Mouse (Mus musculus) forebrain, embryonic 13.5 days (tissue): ENCODE data around the gene Gpr107. TPM values are rescaled to one million over a fixed set of nuclear protein-coding genes. Genes with fewer than 3 reads are reported as not detected.

Experiments
- ATAC-seq: fragments of 200-750 bp; cut with Nextera tagmentation; 2 replicates; pipeline ENCODE4 v1.8.0; 2017
- H3K27ac ChIP-seq: fragments of 300-500 bp; sonication (generic); 2 replicates; pipeline ENCODE4 v1.5.1; 2015; ENCODE audit warnings: inconsistent platforms, mild to moderate bottlenecking, moderate library complexity
- H3K27me3 ChIP-seq: fragments of 300-500 bp; sonication (generic); 2 replicates; pipeline ENCODE4 v1.6.1; 2015; ENCODE audit warnings: mild to moderate bottlenecking, inconsistent platforms
- H3K36me3 ChIP-seq: fragments of 300-500 bp; sonication (generic); 2 replicates; pipeline ENCODE4 v1.6.1; 2015; ENCODE audit warnings: mild to moderate bottlenecking, inconsistent platforms; ENCODE audit not compliant: poor library complexity, severe bottlenecking
- H3K4me1 ChIP-seq: fragments of 300-500 bp; sonication (generic); 2 replicates; pipeline ENCODE4 v1.6.1; 2015; ENCODE audit warnings: inconsistent platforms
- H3K4me2 ChIP-seq: fragments of 300-500 bp; sonication (generic); 2 replicates; pipeline ENCODE4 v1.6.1; 2015; ENCODE audit warnings: inconsistent platforms, mild to moderate bottlenecking, moderate library complexity
- H3K4me3 ChIP-seq: fragments of 300-500 bp; sonication (generic); 2 replicates; pipeline ENCODE4 v1.5.1; 2015; ENCODE audit warnings: mild to moderate bottlenecking, inconsistent platforms
- H3K9ac ChIP-seq: fragments of 300-500 bp; sonication (generic); 2 replicates; pipeline ENCODE4 v1.6.1; 2015; ENCODE audit warnings: mild to moderate bottlenecking, inconsistent platforms
- H3K9me3 ChIP-seq: fragments of 300-500 bp; sonication (generic); replicated peaks from 2 replicates; pipeline ENCODE4 v1.6.1; 2016; ENCODE audit warnings: inconsistent platforms
- WGBS: fragments of 180-500 bp; shearing (Covaris S2); methylation state at CpG from one replicate; pipeline ENCODE4 v1.1.7; 2015; 5-methylcytosine and 5-hydroxymethylcytosine counted together
- polyA plus RNA-seq: library from polyadenylated mRNA; unstranded; fragments of >200 nt; fragmentation: Nextera tagmentation; extraction: Ambion mirVana; gene quantifications from 2 replicates; pipeline ENCODE4 v1.2.1, GENCODE M21; 2015

Gpr107 gene
- polyA plus RNA-seq, 1 experiment from 2014 or later = 28.6 TPM

- Histone ChIP-seq H3K27ac (no peak overlapping the region), H3K4me3 (peak overlapping the region; percentile 39), H3K27me3 (no peaks in the 10 kb centered on the region), H3K4me2 (peak overlapping the region; percentile 82), H3K9me3 (no peaks in the 10 kb centered on the region), H3K36me3 (no peaks in the 10 kb centered on the region), H3K4me1 (peaks cover 79% of the 10 kb centered on the region), H3K9ac (peak overlapping the region; percentile 57; the same call in 1 of the 2 replicates)
- WGBS = 24% methylated on average over 9 of the region's 9 CpGs
- ATAC-seq = 0 out of 2 replicates have a peak, but pooled peaks have one; percentile 1
These were observed 107.3 kb downstream of the Gpr107 start for GRCm38 (mm10) chr2:31259367-31259920.

GRCm38 (mm10) chr2:31260549-31260948 is 108.4 kb downstream of the Gpr107 start:
- peaks cover 83% of the 10 kb centered on the region for H3K4me1 ChIP-seq

GRCm38 (mm10) chr2:31263039-31263461 is 110.9 kb downstream of the Gpr107 start:
- Histone ChIP-seq H3K4me3 (no peak overlapping the region), H3K4me1 (peaks cover 80% of the 10 kb centered on the region), H3K9me3 (no peaks in the 10 kb centered on the region), H3K27ac (peak overlapping the region; percentile 90), H3K27me3 (no peaks in the 10 kb centered on the region), H3K4me2 (no peak overlapping the region), H3K36me3 (peaks cover 7% of the 10 kb centered on the region; the same call in 1 of the 2 replicates), H3K9ac (peak overlapping the region; percentile 26; the same call in 1 of the 2 replicates)
- ATAC-seq = peak; percentile 14; the same call in 1 of the 2 replicates
- WGBS = 71% methylated on average over 8 of the region's 8 CpGs

More at GRCm38 (mm10) chr2:31260549-31260948, 108.4 kb downstream of the Gpr107 start:
- H3K9me3 ChIP-seq = no peaks in the 10 kb centered on the region
- ATAC-seq = no peak
- H3K4me3 ChIP-seq = no peak overlapping the region
- 84% methylated on average over 8 of the region's 8 CpGs for WGBS
- no peaks in the 10 kb centered on the region for H3K27me3 ChIP-seq
- no peaks in the 10 kb centered on the region for H3K36me3 ChIP-seq
- no peak overlapping the region for H3K27ac ChIP-seq
- no peak overlapping the region for H3K4me2 ChIP-seq
- no peak overlapping the region for H3K9ac ChIP-seq

DNA sequence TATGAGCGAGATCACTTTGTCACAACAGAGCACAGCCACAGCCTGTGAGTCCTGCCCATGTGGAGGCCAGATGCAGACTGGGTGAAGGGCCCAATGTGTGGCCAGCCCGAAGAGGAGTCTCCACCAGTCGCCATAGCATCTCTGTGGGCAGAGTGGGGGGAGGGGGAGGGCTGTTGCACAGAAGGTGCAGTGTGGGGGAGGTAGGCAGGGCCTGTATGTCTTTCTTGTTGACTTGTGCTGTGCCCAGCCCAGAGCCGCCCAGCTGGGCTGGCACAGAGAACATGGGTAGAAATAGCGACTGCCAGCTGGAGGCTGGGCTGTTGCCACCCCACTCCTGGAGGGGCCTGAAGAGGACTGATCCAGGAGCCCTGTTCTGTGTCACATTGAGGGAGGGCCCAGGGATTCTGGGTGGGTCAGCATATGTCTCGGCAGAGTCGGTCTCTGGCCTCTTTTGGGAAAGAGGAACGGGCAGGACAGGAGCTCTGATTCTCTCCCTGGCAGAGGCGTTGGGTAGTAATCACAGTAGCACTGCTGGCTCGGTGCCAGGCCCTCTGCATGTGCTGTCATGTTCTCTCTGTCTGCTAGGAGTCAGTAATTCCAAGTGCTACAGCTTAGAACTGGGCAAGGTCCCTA is 111.7 kb downstream of the Gpr107 start:
- WGBS = 30% methylated on average over 10 of the region's 10 CpGs
- peak overlapping the region; percentile 90 for H3K27ac ChIP-seq

DNA sequence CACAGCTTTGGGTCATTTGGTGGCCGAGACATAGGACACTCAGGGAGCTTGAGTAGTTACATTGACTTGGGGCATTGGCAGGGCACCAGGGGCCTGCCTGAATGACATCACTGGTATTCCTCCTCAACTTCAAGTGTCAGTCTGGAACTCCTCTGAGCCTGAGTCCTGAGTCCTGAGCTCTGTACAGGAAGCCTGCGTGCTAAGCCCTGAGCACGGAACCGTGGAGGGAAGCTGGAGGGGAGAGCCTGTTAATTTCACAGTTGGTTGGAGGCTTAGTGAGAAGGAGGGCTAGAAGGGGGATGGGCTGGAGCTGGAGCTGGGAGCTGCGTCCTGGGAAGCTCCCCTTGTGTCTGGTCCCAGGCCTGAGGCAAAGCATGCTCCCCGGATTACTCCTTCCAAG is 115.3 kb downstream of the Gpr107 start:
- Histone ChIP-seq H3K36me3 (peaks cover 13% of the 10 kb centered on the region; the same call in 1 of the 2 replicates), H3K27me3 (no peaks in the 10 kb centered on the region), H3K4me2 (peak overlapping the region; percentile 22), H3K27ac (peak overlapping the region; percentile 49; the same call in 1 of the 2 replicates), H3K4me3 (no peak overlapping the region), H3K9ac (no peak overlapping the region), H3K4me1 (peaks cover 69% of the 10 kb centered on the region), H3K9me3 (no peaks in the 10 kb centered on the region)
- no peak for ATAC-seq
- WGBS = 11% methylated on average over 6 of the region's 6 CpGs

More for the DNA sequence above, 111.7 kb downstream of the Gpr107 start:
- Histone ChIP-seq H3K9ac (peak overlapping the region; percentile 26; the same call in 1 of the 2 replicates), H3K9me3 (no peaks in the 10 kb centered on the region), H3K4me1 (peaks cover 80% of the 10 kb centered on the region), H3K4me3 (no peak overlapping the region; the same call in 1 of the 2 replicates), H3K4me2 (peak overlapping the region; percentile 43), H3K27me3 (no peaks in the 10 kb centered on the region), H3K36me3 (peaks cover 7% of the 10 kb centered on the region; the same call in 1 of the 2 replicates)
- ATAC-seq = peak; percentile 65

Other genes starting within 250 kb of the Gpr107 start
- gene Ptges, start 222.5 kb upstream of the Gpr107 start, polyA plus RNA-seq = 1.5 and 2.1 TPM in 2 replicates
- 23.3 and 26.4 TPM in 2 replicates for gene Tor1b, start 199.4 kb upstream of the Gpr107 start, polyA plus RNA-seq
- gene Tor1a, start 184.4 kb upstream of the Gpr107 start, polyA plus RNA-seq = 95.0 and 105 TPM in 2 replicates
- 75.7 and 81.0 TPM in 2 replicates for gene BC005624, start 170.1 kb upstream of the Gpr107 start, polyA plus RNA-seq
- gene Usp20, start 170.0 kb upstream of the Gpr107 start, polyA plus RNA-seq = 34.6 and 35.2 TPM in 2 replicates
- gene Fnbp1, start 10.3 kb upstream of the Gpr107 start, polyA plus RNA-seq = 12.5 and 12.7 TPM in 2 replicates
- 72.7 and 77.6 TPM in 2 replicates for gene Ncs1, start 93.5 kb downstream of the Gpr107 start, polyA plus RNA-seq
- gene Hmcn2, start 162.1 kb downstream of the Gpr107 start, polyA plus RNA-seq = 0.06 and 0.16 TPM in 2 replicates